Mouse (Mus musculus) layer of hippocampus, adult 9-10 months (tissue): Measurements from ENCODE around the gene Clptm1.
A peak's percentile ranks its signal among the peaks of the same experiment; 100 is the strongest.

Experiments
- DNase-seq: peaks from one replicate; pipeline ENCODE4 v3.0.0; 2022; ENCODE audit warnings: low spot score

Gene Clptm1

GRCm38 (mm10) chr7:19664455-19664954 is 328 bp downstream of the Clptm1 start:
- no peak for DNase-seq

- DNase-seq, result no peak
Observed at GRCm38 (mm10) chr7:19663940-19664339, 893 bp downstream of the Clptm1 start.

- DNase-seq, result no peak
Observed at GRCm38 (mm10) chr7:19652614-19653013, 12.2 kb downstream of the Clptm1 start.

GRCm38 (mm10) chr7:19651063-19651786 is 13.6 kb downstream of the Clptm1 start:
- no peak for DNase-seq

- no peak for DNase-seq
Observed at GRCm38 (mm10) chr7:19641223-19641622, 23.6 kb downstream of the Clptm1 start.

GRCm38 (mm10) chr7:19635074-19635827 is 29.6 kb downstream of the Clptm1 start:
- no peak for DNase-seq

- DNase-seq, result no peak
Observed at GRCm38 (mm10) chr7:19634591-19634990, 30.2 kb downstream of the Clptm1 start.

- no peak for DNase-seq
Observed at GRCm38 (mm10) chr7:19633855-19634254, 31.0 kb downstream of the Clptm1 start.

GRCm38 (mm10) chr7:19633197-19633596 is 31.6 kb downstream of the Clptm1 start:
- no peak for DNase-seq

GRCm38 (mm10) chr7:19632720-19633119 is 32.1 kb downstream of the Clptm1 start:
- no peak for DNase-seq

- DNase-seq, result no peak
Observed at GRCm38 (mm10) chr7:19632275-19632674, 32.6 kb downstream of the Clptm1 start.

GRCm38 (mm10) chr7:19629361-19629734 is 35.5 kb downstream of the Clptm1 start, which contains the start of gene Relb:
TSS of gene Relb (minus strand) at chr7:19629438.
- peak; percentile 68 for DNase-seq

GRCm38 (mm10) chr7:19628536-19629360 is 36.1 kb downstream of the Clptm1 start:
- peak; percentile 82 for DNase-seq

- DNase-seq, result no peak
Observed at GRCm38 (mm10) chr7:19628192-19628535, 36.7 kb downstream of the Clptm1 start.

- no peak for DNase-seq
Observed at GRCm38 (mm10) chr7:19627721-19628120, 37.1 kb downstream of the Clptm1 start.

- no peak for DNase-seq
Observed at GRCm38 (mm10) chr7:19623433-19623832, 41.4 kb downstream of the Clptm1 start.

- no peak for DNase-seq
Observed at GRCm38 (mm10) chr7:19622241-19622640, 42.6 kb downstream of the Clptm1 start.

GRCm38 (mm10) chr7:19620811-19621210 is 44.0 kb downstream of the Clptm1 start:
- DNase-seq, result no peak

- peak; percentile 82 for DNase-seq
Observed at GRCm38 (mm10) chr7:19619004-19619801, 45.6 kb downstream of the Clptm1 start.

GRCm38 (mm10) chr7:19615036-19615577 is 49.7 kb downstream of the Clptm1 start:
- no peak for DNase-seq

GRCm38 (mm10) chr7:19610969-19611368 is 53.9 kb downstream of the Clptm1 start:
- no peak for DNase-seq
